ENCODE assay signal across 1 mouse cellular context in the genomic region with DNA sequence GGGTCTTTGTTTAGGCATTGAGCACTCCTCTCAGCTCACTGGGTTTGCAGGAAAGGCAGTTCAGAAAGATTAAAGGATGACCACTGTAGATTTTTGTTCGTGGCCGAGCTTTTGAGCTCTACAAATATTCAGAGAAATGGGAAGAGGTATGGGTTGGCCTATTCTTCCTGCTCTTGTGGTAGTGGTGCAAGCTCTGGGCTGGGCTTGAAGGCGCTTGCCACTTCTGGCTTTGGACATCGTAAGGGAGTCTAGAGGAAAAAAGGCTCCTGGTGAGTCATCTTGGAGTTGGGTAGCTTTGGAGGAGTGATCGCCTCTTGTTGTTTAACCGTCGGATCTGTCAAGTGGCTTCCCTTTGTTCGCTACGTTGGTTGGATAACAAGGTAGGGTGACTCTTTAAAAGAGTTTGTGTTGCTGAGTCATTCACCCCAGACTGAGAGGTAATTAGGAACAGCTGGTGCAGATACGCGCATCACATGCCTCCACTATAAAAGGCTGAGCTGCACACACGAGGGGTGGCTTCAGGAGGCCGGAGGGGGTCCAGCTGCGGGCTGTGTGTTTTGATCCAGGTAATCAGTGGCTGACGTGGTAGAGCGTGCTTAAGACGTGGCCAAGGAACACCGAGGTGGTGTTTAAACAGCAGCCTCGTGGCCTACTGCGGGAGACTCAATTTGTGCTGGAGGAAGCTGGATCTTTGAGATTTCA.
TF ChIP-seq lines count a peak whose summit lies in the region.

No protein-coding gene starts in this region.

TF ChIP-seq in CH12.LX, 34 proteins besides CTCF, POLR2A, EP300 and RAD21 (continued from another document):
- TF ChIP-seq ZKSCAN1 (IDR thresholded peaks at IDR 0.05; ENCODE audit: borderline replicate concordance, low read depth, low read length) (no peak), ETS1 (conservative IDR thresholded peaks at IDR 0.05; ENCODE audit: low read depth, low read length) (peak; percentile 92), ZNF384 (IDR thresholded peaks at IDR 0.05; ENCODE audit: low read depth, low read length) (no peak), IRF4 (IDR thresholded peaks at IDR 0.05; ENCODE audit: low read depth, low read length) (peak; percentile 72; the same call in 1 of the 2 replicates), SIN3A (IDR thresholded peaks at IDR 0.05; ENCODE audit: low read length) (peak; percentile 97), ZC3H11A (IDR thresholded peaks at IDR 0.05; ENCODE audit: low read depth, low read length) (no peak), HCFC1 (IDR thresholded peaks at IDR 0.05; ENCODE audit: low read depth, low read length) (peak; percentile 50), MEF2A (IDR thresholded peaks at IDR 0.05; ENCODE audit: borderline replicate concordance, low read depth, low read length) (peak; percentile 57; the same call in 1 of the 2 replicates), SMC3 (IDR thresholded peaks at IDR 0.05; ENCODE audit: low read depth, low read length) (no peak; the same call in 1 of the 2 replicates), UBTF (IDR thresholded peaks at IDR 0.05; ENCODE audit: low read depth, low read length) (no peak), PAX5 (IDR thresholded peaks at IDR 0.05; ENCODE audit: low read length) (no peak), CHD2 (IDR thresholded peaks at IDR 0.05; ENCODE audit: low read length) (peak; percentile 59), MXI1 (IDR thresholded peaks at IDR 0.05; ENCODE audit: low read depth, low read length) (peak; percentile 97), NRF1 (IDR thresholded peaks at IDR 0.05; ENCODE audit: low read depth, low read length) (no peak), RCOR1 (conservative IDR thresholded peaks at IDR 0.05; ENCODE audit: low read depth, low read length) (peak; percentile 80; the same call in 1 of the 2 replicates), MAX (IDR thresholded peaks at IDR 0.05; ENCODE audit: low read length) (peak; percentile 85), USF2 (conservative IDR thresholded peaks at IDR 0.05; ENCODE audit: low read depth, low read length) (no peak), E2F4 (IDR thresholded peaks at IDR 0.05; ENCODE audit: insufficient replicate concordance, low read depth, low read length) (no peak)
